Mouse (Mus musculus) kidney, postnatal 25 days (tissue): Measurements from ENCODE around the gene Trim47.

Experiments used
- DNase-seq, 2 experiments: peaks; one replicate each; pipeline ENCODE4 v3.0.0; 2021; ENCODE audit warnings: mixed read lengths in 2 of 2

Gene Trim47

DNA sequence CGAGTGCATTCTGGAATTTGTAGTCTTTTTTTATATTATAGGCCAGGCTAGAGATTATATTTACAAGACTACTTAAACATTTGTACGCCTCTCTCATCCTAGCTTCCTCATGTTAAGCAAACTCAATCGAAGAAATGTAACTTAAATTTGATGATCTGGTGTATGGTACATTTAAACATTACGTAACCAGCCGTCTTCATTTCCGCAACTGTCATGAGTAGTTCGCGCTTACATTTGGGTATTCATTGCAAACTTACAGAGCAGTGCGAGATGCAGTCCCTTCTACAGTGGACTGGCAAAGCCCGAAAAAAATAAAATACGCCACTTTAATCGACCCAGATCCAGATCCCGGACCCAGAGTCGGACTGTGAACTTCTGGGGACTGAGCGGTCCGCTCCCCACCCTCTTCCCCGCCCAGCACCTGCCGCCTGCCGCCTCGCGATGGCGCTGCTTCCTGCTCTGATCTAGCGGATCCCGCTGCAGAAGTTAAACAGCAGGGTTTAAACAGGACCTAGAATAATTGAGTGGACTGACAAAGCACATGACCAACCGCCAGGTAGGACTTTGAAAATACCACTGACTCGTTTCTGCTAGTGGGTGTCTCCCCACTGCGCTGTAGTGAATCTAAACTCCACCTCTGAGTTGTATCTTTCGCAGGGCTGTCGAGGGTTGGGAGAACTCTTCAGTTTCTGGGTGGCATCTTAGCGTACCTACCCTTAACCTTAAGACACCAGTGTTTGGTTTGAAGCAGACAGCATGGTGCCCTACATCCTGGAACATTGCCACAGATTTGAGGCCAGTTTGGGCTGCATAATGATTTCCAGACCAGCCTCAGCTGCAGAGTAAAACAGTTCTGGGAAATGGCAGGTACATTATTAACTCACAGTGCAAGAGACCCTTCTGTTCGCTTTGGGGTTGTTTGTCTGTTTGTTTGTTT is 39.5 kb downstream of the Trim47 start:
- DNase-seq, result peak; percentile 94

DNA sequence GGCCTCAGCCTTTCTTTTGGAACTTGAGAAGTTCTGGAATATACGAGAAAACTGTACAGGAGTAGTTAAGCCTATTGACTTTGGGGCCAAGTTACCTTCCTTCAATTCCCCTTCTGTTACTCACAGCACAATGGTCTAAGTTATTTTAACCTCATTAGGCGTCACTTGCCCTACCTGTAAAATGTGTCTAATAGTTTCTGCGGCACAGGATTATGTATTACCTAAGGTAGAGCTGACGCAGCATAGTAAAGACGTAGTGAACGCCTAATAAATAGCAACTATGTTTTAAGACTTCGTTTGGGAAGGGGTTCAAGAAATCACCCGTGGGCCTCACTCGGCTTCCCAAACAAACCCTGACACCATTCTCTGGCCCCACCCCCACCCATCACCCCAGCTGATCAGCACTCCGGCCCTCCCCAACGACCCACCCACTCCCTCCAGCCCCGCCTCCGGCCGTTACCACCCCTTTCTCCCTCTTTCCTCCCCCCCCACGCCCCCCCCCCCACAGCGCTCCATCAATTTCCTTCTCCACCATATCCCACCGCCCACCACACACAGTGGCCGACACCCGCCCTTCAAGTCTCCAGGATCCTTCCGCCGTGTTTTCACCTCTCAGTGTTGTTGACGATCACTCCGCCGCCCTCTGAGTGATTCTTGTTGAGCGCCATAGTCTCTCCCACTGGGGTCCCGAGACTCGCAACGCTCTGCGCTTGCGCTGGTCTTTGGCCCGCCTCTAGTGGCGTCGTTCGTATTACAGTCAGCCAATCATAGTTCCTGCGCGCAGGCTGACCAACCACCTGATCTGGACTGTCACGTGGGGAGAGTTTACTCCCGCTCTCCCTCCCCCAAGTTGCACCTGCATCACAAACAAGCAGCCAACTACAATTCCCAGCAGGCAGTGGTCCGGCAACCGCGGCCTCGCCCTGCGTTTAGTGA is 40.5 kb downstream of the Trim47 start, which contains the start of gene Wbp2:
Gene Wbp2, minus strand, starts transcription at position 738 of the 936 bp plus-strand sequence.
- DNase-seq, result peak; percentile 97 to 99

DNA sequence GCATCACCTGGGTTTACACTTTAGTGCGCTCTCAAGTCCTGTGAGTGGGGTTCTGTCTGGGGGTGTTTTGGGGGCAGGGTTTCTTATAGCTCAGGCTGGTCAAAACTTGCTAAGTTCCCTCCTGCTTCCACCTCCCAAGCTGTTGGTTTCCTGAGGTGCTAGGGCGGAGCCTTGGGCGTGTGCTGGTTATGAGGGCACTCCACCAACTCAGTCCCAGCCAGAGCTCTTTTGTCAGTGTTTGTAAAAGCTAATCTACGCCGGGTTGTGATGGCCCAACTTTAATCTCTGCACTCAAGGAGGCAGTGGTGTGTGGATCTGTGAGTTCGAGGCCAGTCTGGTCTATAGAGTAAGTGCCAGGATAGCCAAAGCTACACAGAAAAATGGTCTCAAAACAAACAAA is 42.8 kb downstream of the Trim47 start:
- no peak for DNase-seq

DNA sequence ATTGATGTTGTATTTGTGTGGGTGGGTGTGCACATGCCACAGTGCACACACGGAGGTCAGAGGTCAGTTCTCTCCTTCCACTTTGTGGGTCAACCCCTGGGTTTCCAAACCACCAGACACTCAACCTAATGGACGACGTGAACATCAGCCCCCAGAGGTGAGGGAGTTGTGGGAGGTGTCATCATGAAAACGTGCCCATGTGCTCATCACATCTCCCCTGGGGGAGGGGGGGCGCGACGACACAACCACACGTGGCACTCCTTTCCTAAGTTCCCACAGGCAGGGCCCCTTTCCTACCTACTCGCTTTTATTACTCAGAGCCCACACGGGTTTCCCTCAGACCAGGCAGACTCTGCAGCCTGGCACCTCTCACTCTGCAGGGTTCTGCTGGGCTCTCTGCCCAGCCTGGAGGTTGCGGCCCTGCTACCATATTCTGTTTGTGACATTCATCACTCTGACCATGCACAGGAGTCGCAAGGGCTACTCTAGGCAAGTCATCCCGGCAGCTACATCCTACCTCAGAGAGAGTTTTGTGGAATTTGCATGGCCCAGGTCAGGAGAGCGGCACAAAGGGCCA is 43.8 kb downstream of the Trim47 start:
- no peak for DNase-seq

DNA sequence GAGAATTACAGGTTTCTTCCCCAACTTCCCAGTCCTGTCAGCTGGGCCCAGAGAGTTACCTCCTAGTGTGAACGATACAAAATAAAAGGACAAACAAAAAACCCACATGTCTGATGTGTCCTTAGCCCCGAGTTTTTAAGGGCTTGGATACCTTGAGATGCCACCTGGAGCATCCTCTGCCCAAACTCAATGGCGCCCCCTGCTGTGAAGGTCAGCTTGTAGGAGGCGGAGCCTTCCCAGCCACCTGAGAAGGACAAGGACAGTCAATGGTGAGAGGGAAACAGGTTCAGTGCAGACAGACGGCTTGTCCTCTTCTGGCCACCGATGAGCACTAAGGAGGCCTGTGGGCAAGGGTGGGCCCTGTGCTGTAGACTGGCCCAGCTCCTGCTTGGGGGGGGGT is 45.9 kb downstream of the Trim47 start:
- DNase-seq, result peak; percentile 78 to 80

- DNase-seq, result no peak
Observed at GRCm38 (mm10) chr11:116079511-116079910, 47.5 kb downstream of the Trim47 start.

GRCm38 (mm10) chr11:116078676-116079320 is 48.2 kb downstream of the Trim47 start:
- no peak for DNase-seq

GRCm38 (mm10) chr11:116078221-116078620 is 48.8 kb downstream of the Trim47 start:
- peak in 1 of 2 experiments; percentile 41 for DNase-seq

- no peak for DNase-seq
Observed at GRCm38 (mm10) chr11:116077446-116078204, 49.4 kb downstream of the Trim47 start, which contains the start of gene Unc13d. TSS of gene Unc13d (minus strand) at chr11:116077961.

DNA sequence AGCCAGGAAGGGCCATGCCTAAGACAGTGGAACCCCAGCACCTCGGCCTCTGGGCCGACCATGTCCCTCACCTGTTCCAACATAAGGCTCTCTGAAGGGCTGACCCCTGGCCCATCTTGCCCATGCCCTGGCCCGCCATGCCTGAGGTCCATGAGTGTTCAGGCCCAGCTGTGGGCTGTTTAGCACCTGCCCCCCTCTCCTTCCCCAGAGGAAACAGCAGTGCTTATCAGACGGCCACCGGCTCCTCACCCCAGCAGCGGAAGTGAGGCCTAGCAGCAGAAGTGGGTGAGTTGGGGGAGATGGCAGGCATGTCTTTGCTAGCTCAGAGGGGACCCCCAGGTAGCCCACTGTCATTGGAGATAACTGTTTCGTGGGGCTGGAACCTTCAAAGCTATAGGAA is 50.2 kb downstream of the Trim47 start:
- no peak for DNase-seq

DNA sequence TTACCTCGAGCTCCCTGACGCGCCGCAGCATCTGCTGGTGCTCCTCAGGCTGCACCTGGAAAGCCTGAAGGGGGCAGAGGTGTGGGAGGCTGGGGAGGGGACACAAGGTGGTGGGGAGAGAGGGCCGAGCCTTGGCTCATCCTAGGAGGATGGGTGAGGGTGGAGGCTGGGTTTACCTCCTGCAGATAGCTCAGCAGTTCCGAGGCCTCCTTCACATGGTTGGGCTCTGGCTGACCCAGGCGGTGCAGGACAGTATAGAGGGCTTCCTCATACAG is 50.8 kb downstream of the Trim47 start:
- DNase-seq, result no peak

DNA sequence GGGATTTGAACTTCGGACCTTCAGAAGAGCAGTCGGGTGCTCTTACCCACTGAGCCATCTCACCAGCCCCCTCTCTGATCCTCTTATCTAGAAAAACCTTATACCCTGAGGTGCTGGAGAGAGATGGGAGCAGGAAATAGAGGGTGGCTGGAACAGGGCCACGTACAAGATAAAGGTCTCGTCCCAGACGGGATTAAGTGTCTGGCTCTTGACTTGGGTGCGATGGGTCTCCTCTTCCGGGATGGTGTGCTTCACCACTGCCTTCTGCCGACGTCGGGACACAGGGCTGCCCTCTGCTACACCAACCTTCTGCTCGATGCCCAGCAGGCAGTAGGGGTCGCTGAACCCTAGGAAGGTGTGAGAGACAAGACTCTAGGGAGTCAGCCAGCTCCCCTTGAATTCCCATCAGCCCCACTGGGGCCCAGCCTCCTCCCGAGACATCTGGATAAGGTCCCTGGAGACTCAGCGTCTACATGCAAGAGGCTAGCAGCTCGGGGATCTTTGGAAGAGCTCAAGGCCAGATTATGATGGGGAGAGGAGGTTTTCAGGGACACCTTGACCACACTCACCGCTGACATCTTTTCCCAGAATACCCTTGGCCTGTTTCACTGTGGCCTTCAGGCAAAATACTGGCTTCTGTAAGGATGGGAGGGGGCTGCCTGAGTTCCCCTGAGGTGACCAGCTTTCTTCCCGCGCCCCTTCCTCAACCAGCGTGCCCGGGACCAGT is 51.3 kb downstream of the Trim47 start:
- no peak for DNase-seq

- no peak for DNase-seq
Observed at GRCm38 (mm10) chr11:116074436-116074991, 52.5 kb downstream of the Trim47 start.

- DNase-seq, result no peak
Observed at GRCm38 (mm10) chr11:116072608-116073007, 54.4 kb downstream of the Trim47 start.

- peak in 1 of 2 experiments; percentile 40 for DNase-seq
Observed at GRCm38 (mm10) chr11:116071510-116071909, 55.5 kb downstream of the Trim47 start.

DNA sequence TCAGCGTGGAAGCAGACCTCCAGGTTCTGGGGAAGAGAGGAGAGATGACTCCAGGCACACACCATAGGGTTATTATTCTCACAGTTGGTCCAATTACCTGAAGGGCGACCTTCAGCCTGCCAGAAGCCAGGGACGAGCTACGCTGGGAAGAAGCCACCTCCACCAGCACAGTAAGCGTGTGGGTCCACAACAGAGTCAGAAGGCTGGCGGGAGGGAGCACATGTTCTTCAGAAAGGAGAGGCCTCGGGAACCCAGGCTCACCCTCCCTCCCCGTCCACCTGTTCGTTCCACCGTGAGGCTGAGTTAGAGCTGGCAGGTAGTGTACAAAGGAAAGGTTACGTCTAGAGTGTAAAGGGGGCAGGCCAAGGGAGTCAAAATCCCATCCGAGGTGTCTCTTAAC is 61.7 kb downstream of the Trim47 start:
- DNase-seq, result no peak

DNA sequence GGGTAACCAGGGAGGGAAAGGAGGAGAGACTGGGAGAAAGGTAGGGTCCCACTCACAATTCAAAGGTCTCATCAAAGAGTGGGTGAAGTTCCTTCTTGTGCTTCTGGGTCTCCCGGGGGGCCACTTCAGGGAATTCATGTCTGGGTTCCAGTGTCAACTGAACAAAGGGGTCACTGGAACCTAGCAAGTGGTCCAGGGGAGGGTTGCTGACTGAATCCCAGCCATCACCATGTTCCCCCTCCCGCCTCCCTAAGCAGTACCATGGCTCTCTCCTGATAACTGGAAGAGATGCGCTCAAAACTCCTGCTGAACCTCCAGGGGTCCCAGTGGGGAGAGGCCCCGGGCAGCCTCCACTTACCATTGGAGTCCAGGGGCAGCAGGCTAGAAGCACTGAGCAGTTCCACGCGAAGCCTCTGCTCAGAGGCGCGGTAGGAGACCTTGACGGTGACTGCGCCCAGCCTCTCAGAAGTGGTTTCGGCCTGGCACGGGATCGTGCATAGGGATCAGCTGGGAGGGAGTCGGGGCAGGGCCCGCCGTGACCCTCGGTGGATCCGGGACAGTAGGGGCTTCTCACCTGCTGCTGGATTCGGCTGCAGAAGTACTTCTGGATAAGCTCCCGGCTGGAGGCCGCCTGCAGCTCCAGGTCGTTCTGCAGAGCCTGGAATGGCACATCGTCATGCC is 62.7 kb downstream of the Trim47 start:
- no peak for DNase-seq

DNA sequence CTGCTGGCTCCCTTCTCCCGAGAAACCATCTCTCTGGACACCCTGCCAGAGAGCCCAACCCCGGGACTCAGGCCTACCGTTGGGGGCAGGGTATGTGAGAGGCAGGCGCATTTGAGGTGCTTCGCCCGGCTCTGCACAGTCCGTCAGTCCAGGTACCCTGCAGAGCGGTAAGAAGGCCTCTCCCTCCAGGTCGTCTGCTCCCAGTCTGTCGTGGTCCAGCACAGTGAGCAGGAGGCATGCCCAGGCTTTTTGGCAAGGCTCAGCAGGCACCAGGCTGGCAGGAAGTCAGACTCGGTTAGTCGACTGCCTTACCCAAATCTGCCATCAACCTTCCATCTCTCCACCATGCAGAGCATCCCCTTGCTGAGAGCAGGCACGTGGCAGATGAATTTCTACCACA is 63.4 kb downstream of the Trim47 start:
- DNase-seq, result no peak

GRCm38 (mm10) chr11:116062521-116062920 is 64.5 kb downstream of the Trim47 start:
- no peak for DNase-seq
